Mouse (Mus musculus): ENCODE results near the gene Cdh23.

GRCm38 (mm10) chr10:60530633-60531032 lies 165.7 kb downstream of the Cdh23 start:
- TF ChIP-seq CTCF (IDR thresholded peaks at IDR 0.05; ENCODE audit: low read depth, low read length), result no peak
- TF ChIP-seq TAL1 (conservative IDR thresholded peaks at IDR 0.05; ENCODE audit: low read depth, low read length), result no peak

Measured in G1E (cell line).